Mouse (Mus musculus) adrenal gland, adult (tissue): ENCODE results near the gene Cdc6.

Source experiments
- DNase-seq, 2 experiments: peaks; one replicate each; pipeline ENCODE4 v3.0.0; 2022 to 2023; ENCODE audit warnings: low spot score in 1 of 2; ENCODE audit not compliant: inconsistent age in 2 of 2

The Cdc6 gene

DNA sequence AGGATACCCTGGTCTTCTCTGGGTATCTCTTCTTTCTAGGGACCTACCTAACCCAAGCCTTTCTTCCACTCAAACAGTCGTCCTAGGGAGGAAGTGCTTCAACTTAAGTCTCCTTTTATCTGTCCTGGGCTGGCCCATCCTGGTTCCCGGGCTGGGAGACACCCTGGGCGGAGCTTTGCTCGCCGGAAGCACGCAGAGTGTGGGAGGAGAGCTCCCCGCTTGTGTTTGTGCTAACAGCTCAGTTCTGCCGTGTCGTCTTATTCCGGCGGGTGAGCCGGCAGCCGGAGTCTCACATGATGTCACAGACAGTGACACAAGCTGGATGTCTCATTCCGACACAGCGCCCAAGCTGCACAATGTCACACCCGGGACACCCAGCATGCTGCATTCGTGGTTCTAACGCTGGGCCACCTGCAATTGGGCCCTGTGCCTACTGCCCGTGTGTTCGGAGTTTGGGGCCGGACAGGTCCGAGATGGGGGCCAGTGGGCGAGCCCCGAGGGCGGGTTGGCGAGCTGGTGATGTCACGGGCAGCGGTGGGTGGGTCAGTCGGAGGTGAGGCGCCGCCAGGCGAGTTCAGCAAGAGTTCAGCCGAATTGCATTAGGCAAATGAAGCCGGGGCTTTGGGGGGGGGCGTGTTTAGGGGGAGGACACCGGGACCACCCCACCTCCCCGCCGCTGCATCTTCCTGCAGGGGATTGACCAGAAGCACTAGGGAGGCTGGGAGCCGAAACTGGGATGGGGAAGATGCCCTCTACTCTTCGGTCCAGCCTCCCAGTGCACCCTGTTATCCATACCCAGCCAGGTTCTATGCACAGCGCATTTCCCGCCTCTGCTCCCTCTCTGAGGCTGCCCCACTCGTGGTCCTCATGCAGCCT, 52.1 kb downstream of the Cdc6 start:
- peak; percentile 92 to 95 for DNase-seq

DNA sequence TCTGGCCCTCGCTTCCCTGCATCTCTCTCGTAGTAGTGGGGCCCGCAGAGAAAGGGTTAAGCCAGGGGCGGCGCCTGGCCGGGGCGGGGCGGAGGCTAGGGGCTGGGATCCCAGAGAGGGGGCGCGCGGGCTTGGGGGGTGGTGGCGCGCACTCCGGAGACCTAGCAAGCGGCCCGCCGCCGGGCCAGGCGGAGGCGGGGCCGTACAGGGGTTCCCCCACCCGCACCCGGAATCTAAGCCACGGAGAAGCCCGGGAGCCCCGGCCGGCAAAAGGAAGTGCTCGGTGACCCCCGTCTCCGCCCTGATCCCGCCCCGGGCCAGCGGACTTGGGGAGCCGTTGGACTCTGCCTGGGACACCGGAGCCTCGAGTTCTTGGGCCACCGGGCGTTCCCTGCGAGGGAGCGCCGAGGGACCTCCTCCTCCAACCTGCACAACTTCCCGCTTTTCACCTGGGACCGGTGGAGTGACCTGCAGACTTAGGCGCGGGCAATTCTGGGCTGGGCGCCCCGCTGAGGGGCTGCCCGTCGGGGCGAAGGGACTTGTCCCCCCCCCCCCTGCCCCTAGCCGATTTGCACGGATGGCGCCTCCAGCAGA, 52.8 kb downstream of the Cdc6 start:
- peak; percentile 87 to 92 for DNase-seq

DNA sequence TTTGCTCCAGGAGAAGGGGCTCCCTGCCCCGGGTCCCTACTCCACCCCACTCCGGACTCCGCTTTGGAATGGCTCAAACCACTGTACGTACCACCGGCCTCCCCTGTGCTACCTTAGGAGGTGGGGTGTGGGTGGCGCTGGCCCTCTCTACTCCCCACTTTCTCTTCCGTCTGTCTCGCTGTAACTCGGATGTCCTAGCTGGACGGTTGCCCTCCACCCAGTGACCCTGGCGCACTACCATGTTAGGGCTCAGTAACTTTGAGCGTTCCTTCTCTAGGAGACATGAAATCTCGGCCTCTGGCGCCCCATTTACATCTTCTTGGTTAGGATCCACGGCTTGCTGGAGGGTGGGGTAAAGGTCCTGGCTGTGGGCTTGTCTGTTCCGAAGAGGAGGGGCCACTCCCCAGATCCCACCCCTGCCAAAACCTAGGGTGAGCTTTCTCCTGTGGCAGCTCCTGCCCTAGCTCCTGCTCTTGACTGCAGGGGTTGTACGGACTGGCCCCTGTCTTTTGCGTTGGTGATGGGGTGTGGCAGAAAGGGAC, 53.5 kb downstream of the Cdc6 start:
- peak; percentile 61 to 87 for DNase-seq

DNA sequence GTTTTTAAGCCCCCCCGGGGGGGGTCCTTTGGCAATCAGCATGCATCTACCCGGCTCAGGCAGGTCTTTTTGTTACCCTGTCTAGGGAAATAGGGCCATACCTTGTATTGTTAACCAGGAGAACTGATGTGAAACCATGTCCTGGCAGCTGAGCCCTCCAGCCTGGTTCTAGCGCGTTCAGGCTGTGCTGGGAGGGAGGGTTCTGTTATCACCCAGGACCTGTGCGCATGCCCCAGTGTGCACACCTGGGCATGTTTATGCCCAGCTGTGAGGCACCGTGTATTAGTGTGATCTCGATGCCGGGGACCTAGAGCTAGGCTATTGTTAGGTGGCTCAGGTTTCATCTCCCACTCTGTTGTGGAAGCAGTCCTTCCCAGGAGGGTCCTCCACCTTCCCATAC, 54.2 kb downstream of the Cdc6 start:
- peak in 1 of 2 experiments; percentile 56 for DNase-seq

DNA sequence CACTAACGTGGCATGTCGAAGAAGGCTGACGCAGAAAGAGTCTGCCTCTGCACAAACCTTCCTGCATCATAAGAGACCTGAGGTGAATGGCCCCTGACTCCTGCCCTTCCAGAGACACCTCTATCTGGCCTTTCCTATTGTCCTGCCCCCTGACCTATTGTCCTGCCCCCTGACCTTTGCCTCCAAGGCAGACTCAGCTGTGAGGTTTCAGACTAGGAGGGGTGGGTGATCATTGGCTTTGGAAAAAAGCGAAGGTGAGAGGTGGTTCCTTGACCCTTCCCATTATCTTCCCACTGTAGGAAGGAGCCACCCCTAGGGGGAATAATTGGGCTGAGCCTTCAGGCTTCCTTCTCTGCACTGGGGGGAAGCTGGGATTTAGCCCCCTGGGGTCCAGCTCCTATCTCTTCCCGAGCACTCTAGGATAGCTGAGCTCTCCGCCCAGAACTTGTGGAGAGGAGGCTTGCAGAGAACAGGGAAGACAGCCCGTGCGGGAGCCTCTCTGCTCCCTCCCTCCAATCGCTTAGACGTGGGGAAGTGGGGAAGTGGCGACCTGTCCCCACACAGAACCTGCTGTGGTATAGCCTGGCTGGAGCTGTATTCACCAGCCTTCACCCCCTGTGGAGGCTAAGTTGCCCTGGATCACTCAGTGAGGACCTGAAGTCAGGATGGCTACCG, 55.0 kb downstream of the Cdc6 start:
- DNase-seq = peak; percentile 37 to 57

DNA sequence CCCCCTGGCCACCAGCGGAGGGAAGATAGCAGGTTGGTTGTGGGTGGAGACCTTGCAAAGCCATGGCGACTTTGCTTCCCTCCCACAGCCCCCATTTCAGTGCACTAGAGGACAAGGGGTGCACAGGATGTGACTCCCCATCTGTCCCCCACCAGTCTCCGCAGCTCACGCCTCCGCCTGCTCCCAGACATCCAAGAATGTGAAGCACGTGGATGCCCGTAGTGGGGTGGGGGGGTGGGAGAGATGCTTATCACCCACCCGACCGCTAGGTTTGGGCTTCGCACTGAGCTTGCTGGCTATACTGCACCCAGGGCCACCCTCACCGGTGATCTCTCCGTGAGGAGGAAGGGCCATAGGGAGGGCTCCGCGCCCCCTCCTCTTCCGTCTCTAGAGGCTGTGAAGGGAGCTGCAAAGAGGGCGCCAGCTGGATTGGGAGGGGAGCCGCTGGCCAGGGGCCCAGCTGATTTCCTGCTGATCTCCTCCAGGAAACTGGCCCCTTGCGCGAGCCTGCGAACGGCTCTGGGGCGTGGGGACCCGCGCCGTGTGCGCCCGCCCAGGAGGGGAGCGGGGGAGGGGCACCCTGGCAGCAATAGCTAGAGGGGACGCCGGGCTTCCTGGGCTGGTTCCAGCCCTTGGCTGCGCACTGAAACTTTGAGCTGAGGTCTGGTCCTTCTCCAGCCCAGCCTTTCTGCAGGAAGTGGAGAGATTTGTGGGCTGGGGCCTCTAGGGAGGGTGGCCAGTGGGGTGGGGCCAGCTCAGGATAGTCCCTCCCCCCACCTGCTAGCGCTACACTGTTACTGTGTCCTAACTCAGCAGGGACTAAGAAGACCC, 55.8 kb downstream of the Cdc6 start:
- DNase-seq = peak; percentile 88 to 92

DNA sequence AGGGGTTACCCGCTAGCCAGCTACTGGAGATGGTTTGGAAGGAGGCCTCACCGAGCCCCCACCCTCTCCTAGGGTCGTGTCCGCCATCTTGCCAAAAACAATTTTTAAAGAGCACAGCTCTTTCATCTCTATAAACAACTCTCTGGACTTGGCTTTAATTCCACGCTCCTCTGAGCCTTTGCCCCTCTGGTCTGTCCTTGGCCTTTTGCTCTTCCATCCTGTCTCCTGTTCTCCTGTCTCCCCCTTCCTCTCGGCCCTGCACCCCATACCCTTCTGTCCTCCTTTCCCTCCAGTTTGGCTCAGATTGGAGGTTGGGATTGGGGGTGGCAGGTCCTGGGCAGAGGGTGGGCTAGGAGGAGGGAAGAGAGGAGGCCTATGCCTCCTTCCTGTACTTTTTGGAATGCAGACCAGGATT, 56.6 kb downstream of the Cdc6 start:
- peak in 1 of 2 experiments; percentile 33 for DNase-seq

DNA sequence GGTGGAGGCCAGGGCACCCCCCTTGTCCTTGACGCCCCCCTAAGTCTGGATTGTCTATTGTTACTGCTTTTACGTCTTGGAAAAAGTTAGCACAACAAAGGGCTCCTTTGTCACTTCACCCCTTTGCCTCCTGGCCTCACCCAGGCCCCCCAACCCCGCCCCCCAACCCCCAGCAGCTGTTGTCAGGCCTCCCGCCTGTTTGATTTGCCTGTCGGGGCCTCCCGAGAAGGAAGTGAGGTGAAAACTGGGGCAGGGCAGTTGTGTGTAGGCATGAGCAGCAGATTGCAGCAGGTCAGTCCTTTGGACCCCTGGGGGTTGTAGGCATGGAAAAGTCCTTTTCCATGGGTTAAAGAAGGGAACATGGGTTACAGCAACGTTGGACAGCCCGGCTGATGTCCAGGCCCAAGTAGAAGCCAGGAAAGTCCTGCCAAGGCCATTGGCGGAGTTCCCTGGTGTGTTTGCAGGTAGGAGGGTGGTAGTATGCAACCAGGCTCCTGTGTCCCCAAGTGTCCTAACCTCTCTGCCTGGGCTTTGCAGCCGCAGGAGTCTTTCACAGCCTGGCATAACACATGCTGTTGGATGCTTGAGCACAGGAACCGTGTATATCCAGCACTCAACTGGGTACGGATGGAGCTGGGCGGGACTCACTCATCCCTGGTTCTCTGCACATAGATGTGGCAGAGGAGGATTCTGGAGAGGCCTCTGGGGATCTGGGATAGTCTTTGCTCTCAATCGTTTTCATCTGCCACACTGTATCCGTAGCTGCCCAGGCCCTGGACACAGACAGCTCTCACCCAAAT, 57.2 kb downstream of the Cdc6 start:
- peak; percentile 53 to 80 for DNase-seq

DNA sequence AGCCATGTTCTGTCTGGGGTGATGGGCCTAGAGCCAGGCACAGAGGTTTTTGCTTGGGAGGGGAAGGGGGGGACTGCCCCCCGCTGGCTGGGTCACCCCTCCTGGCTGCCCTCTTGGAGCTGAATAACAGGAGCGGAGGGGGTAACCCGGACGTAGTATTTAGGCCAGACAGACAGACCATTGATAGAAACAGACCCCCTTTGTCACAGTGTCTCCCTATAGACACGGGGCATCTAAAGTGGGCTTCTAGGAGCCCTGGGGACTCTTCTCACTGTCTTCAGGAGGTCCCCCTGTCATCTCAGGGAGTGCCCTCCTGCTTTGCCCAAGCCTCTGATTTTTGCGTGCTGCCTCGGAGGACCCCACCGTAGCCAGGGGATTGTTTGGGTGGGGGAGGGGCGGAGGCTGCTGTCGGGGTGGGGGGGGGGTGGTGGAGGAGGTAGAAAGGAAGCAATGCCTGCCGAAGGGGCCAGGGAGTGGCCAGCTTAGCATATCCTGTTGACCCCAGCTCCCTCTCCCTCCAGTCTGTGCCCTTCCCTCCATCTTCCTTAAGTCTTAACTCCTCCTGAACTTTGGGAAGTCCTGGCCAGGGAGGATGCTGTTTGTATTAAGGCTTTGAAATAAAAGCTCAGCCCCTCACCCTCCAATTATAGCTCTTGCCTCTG, 57.9 kb downstream of the Cdc6 start:
- no peak for DNase-seq

DNA sequence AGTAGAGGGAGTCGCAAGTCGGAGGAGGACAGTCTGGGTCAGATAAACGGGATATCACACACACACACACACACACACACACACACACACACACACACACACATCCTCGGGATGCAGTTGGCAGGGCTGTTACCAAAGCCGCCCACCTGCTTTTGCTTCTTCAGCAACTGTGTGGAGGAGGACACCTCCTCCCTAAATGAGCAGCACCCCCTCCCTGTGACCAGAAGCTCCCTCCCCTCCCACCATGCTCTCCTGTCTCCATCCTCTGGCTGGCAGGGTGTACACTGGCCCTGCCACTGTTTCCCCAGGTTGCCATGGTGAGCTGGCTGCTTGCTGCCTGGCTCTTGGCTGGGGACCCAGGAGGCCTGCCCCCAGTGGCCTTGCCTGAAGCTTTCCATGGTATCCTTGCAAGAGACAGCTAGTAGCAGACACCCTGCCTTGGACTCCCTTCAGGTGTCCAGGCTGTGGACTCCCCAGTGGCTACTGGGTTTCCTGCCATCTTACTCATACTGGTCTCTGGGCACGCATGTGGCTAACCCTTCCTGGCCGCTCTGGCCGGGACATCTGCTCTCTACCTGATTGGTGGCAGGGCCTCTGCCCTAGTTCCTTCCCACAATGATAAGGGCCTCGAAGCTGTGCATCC, 59.0 kb downstream of the Cdc6 start:
- peak; percentile 85 to 93 for DNase-seq

DNA sequence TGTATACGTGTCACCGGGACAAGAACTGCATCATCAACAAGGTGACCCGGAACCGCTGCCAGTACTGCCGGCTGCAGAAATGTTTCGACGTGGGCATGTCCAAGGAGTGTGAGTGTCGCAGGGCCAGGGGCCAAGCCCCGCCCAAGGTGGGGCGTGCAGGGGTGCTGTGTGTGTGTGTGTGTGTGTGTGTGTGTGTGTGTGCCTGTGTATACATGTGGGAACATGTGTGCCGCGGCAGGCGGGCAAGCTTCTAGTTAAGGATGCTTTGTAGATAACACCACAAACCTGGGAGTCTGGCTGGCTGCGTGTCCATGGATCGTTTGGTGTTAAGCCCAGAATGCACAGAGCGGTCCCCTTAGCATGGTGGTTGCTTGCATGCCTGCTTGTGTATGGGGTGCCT, 60.5 kb downstream of the Cdc6 start:
- DNase-seq = peak in 1 of 2 experiments; percentile 51

DNA sequence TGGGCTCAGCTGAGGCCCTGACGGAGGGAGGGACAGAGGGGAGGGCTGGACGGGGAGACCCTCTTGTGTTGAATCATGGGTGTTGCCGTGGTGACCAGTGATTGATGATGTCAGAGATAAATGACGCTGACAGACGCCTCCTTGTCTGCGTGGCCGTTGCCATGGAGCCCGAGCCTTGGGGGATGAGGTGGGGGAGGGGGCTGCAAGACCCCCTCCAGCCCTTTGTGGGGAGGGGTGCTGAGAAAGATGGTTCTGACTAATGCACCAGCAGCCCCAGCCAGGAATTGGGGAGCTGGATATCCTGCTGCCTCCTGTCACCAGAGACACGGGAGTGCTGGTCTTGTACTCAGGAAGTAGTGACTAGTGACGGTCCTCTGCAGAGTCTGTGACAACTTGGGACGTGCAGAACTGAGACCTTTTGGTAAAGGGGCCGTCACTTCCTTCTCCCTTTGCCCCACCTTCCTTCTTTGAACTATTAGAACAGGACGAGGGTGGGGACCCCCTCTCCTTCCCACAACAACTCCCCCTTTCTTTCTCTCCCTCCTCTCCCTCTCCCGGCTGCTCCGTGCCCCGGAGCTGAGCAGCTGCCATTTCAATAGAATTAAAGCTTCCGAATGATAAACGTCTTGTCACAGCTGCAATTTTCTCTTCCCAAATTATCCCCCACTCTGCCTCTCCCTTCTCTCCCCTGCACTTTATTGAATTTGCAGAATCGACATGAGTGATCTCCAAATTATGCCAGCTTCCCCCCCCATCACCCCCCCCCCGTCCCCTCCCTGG, 61.3 kb downstream of the Cdc6 start:
- DNase-seq = peak in 1 of 2 experiments; percentile 62

DNA sequence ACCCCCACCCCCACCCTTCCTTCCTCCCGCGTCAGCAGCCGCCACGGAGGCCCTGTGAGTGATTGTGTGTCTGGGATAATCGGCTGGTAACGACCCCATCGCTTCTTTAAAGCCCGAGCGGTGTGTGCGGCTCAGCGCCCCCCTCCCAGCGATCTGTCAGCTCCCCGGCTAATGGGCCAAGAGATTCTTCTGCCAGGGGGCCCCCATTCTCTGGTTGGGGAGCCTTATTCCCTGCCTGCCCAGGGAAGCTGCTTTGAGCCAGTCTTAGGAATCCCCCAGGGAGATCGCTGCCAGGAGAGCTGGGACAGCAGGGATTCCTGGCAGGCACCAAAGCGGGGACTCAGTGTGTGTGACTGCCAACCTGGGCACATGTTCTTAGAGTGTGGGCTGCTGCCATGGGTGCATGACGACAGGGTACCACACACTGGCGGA, 61.9 kb downstream of the Cdc6 start:
- DNase-seq = peak; percentile 35 to 59

DNA sequence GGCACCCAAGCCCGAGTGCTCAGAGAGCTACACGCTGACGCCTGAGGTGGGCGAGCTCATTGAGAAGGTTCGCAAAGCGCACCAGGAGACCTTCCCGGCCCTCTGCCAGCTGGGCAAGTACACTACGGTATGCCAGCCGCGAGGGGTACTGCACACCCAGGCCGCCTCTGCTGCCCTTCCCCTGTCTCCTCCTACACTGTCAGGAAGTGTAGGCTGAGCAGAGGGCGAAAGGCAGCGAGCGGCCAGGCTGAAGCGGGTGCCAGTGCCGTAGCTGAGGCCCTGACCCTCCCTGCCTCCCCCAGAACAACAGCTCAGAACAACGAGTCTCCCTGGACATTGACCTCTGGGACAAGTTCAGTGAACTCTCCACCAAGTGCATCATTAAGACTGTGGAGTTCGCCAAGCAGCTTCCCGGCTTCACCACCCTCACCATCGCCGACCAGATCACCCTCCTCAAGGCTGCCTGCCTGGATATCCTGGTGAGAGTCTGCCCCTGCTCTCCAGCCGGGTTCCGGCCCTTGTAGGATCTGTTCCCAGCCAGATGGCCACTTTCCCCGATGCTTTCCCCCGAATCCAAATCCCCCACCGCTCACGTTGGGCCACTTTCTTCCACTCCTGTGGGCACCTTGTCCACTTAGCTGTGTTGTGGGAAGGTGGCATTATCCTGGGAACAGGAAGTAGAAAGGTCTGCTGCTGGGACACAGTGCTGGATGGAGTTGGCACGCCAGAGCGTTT, 62.8 kb downstream of the Cdc6 start:
- DNase-seq = peak; percentile 30 to 54

DNA sequence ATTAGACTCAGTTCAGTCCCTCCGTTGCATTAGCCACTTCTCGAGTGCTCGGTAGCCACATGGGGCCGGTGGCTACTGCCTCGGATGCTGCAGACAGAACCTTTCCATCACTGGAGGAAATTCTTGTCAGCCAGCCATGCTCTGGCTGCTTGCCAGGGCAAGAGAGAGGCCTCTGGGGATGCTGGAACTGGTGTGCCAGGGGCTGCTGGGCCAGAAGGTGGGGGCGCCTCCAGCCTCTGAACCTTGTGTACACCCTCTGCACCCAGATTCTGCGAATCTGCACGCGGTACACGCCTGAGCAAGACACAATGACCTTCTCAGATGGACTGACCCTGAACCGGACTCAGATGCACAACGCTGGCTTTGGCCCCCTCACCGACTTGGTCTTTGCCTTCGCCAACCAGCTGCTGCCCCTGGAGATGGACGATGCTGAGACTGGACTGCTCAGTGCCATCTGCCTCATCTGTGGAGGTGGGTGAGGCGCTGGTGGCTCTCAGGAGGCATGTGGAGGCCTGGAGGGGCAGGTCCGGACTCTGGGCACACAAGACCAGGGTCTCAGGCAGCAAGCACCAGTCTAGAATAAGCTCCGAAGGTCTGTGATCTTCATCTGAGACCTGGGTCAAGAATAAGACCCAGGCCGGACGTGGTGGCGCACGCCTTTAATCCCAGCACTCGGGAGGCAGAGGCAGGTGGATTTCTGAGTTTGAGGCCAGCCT, 63.9 kb downstream of the Cdc6 start:
- DNase-seq = peak; percentile 70 to 86

DNA sequence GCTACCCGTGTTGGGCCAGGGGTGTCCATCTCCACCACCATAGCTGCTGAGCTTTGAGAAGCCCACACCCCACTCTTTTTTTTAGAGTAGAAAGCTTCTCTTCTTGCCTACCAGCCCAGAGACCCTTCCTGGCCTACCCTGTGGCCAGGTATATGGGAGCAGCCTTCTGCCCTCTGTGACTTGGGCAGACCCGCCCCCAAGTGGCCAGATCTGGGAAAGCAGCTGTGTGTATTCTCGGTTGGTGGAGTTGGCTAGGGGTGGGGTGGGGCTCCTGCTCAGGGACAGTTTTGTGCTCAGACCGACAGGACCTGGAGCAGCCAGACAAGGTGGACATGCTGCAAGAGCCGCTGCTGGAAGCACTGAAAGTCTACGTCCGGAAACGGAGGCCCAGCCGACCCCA, 64.6 kb downstream of the Cdc6 start:
- peak; percentile 87 to 95 for DNase-seq
